Mouse (Mus musculus): ENCODE results near the gene Zbtb20. TPM values are rescaled to one million over a fixed set of nuclear protein-coding genes. Genes with fewer than 3 reads are reported as not detected.
A peak's percentile ranks its signal among the peaks of the same experiment; 100 is the strongest.

The Zbtb20 gene
- total and polyA plus RNA-seq, 3 experiments: 52.1 to 128 (median 113) TPM

DNA sequence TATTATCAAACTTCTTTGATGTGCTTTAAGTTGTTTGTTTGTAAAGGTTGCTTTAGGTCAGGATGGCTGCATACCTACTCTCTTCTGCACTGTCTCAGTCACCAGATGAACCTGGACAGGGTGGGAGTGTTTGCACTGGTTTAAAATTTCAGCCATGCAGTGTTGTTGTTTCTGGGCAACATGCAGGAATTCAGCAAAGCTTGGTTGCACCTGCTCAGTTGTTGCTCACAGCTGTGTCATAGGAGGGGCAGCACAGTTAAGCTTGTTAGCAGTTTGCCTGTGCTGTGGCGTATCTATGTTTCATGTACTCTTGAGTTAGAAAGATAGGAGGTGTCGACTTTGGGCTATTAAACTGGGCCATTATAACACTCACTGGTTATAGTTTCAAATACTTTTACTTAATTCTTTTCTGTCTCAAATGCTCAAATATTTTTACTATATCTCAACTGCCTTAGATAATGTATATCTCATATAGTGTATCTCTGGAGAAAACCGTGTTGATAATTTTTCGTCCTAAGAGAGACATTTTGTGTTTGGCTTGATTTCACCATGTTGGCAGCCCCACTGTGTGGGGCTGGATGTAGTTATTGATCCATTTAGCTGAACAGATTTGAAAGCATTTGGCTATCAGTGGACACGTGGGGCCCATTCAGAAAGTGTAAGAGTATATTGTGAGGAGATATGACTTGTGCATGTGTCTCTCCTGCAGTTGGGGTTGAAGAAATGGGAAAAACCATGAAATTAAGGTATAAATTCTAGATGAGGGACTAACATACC, 197.3 kb downstream of the Zbtb20 start:
- DNase-seq: no peak

DNA sequence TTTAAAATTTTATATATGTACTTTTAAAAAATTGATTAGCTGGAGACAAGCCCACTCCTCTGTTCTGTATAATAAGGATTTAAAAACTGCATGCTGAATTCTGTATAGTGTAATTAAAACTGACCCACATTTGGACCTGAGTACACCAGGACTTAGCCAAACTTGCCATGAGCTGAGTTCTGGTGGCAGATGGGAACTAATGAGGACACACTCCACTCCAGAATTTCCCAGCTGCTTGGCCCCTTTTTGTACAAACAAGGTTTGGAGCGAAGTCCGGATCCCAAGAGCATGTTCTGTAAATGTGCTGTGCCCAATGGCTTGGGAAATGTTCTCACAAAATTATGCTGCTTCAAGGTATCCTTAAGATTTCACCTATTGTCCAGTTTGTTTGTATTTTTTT, 204.7 kb downstream of the Zbtb20 start:
- no peak for DNase-seq

DNA sequence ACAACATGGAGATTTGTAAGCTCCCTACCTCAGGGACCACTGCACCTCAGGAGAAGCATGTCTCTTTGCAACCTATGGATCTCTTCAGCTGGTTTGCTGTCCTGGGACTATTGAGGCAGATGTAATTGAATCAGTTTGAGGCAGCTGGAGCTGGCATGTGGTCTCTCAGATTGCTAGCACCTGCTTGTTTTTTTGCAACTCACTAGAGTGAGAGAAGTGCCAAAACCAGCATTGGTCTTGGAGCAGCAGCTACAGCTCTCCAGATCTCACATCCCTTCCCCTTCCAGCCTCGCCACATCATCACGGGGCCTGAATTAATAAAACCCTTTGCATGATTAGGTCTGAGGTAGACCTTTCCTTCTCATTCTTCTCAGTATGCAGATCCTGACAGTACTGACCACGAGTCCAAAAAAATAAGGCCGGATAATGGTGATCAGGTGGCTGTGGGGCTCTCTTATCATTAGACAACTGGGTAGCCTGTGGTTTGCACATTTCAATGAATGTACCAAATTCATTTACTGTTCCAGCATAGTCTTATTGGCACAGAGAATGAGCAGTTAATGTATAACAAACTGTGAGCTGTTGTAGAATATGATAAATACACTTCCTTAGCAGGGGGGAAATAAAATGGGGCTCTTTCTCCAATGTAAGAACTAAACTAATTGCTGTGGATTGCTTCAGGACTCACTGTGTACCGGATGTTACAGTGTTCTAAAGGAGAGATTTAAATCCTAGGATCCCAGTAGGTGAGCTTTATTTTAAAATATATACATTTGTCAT, 205.4 kb downstream of the Zbtb20 start:
- no peak for DNase-seq

DNA sequence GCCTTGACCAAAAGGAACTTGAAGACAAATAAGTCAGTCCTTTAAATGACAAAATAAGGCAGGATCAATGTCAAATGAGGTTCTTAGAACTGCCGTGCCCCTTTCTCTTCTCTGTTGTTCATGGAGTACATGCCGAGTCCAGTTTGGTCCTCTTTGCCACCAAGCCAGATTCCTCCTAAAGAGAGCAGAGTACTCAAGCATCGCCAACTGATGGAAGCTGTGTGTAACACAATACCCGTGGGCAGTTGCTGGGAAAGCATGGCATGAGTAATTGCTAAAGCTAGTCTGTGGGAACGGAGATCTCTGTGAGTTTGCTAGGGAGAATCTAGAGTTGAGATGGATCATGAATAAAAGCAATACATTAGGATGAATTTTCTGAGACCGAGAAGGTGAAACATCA, 206.3 kb downstream of the Zbtb20 start:
- DNase-seq: no peak

DNA sequence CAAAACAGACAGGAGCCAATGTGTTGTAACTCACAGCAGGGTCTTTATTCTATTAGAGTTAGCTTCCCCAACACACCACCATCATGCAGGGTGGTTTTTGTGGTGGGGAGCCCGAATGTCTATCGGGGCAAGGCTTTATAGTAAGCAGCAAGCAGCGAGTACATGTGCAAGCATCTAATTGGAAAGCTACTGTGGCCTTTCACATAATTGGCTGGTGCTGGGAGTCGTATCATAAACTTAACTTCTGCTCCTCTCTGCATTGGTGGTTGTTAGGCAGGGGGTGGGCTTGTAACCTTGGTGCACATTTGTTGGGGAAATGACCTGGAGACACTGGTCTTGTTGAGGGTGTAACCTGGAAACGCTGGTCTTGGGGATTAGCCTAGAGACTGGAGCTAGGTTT, 207.1 kb downstream of the Zbtb20 start:
- no peak for DNase-seq

DNA sequence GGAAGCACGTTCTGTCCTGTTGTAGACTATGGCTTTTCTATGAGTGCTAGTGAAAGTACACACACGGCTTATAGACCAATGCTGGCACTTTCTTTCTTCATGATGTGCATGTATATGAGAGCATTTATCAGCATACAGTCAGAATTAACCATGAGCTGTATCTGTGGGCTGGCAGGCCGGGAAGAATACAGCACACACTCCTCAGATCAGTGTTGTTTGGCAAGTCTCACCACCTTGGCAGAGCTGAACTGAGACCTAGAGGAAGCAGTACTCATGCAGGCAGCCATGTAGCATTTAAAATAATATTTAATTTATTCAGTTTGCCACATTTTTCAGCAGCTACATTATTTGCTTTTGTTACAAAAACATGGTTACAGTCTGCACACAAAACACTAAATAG, 214.5 kb downstream of the Zbtb20 start:
- DNase-seq: no peak

DNA sequence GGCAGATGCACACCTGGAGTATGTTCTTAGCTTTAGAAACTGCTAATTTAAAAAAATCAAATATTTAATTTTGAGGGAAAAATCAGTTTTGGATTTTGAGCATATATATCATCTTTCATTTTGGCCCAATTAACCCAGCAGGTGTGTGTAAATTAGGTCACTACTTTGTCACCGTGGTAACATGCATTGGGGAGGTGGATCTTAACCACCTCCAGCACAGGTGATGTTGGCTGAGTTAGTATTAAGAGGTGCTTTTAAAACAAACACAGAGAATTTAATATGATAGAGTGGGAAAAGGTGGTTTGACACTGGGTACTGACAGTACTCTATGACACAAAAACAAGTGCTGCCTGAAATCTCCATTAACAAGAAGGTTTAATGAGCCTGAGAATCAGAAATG, 218.5 kb downstream of the Zbtb20 start:
- DNase-seq: no peak

DNA sequence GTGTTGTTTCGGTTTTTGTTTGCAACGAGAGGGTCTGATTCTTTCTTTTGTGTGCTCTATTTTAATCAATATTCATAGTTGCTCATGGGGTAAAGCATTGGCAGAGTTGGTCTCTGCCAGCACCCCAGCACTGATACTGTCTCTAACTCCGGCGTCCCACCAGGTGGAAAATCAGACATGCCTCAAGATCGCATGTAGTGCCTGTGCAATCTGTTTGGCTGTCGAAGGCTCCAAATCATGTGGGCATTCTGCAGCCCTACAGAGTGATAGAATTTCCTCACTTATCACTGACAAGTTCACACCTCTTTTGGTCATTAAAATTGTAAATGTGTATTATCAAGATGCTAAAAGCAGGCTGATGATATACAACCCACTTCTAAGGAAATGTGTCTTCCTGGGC, 219.1 kb downstream of the Zbtb20 start:
- DNase-seq: no peak

DNA sequence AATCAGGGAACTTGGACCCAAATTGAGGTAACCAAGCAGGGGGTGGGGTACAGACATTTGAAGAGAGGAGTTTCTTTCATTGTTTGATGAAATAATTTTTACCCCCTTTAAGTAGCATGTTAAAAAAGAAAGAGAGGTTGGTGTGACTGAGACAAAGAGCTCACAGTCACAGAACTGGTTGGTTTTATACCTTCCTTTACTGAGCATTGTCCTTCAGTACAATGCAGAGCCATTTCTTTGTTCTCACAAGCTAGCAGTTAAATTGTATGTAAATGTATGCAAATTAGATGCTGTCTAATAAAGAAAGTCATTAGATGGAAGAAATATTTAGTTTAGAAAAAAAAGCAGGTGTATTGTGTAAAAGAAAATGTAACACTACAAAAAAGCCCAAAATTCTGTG, 220.4 kb downstream of the Zbtb20 start:
- no peak for DNase-seq

DNA sequence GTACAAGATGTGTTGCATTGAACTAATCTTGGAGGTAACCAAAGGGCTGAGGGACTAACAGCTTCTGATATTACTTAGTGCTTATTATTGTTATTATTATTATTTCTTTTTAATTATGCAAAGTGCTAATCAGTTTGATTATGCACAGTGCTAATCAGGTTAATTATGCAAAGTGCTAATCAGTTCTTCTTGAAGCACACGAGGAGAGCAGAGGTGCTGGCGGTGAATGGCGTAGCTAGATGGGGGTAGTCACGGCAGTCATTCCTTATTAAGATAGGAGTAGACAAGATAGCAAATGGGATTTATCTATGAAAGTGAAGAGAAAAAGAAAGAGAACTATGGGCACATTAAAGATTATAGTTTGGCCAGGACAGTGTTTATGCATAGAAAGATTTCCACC, 222.5 kb downstream of the Zbtb20 start:
- DNase-seq: no peak

DNA sequence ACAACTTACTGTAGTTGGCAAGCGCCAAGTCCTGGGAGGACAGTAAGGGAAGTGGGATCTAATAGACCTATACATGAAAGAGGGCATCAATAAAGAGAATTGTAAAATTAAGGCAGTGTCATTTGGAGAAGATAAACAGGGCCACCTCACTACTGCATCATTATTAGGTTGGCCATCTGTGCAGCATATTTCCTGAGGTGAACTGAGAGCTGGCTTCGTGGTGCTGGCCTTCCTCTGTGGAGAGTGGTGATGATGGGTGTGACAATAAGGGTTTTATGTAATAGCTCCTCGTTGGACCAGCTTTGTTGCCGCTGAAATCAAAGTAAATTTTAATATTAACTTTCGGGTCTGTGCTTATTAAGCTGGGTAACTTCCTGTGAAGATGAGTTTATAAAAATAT, 223.0 kb downstream of the Zbtb20 start:
- DNase-seq: no peak

DNA sequence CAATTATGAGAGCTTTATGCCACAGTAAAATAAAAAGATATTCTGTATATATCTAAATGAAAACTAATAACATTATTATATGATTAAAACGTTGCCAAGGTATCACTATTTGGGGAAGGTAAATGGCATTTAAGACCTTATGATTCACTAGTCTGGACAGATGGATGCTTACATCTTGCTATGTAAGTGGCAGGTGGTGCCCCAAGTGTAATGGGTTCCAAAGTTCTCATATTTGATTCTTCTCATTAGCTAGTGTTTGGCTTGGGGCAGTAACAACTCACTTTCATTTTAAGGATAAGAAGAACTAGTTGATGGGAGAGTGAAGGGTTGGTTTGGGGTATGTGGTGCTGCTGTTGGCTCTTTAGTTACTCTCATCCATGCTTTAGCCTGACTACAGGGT, 235.6 kb downstream of the Zbtb20 start:
- no peak for DNase-seq

DNA sequence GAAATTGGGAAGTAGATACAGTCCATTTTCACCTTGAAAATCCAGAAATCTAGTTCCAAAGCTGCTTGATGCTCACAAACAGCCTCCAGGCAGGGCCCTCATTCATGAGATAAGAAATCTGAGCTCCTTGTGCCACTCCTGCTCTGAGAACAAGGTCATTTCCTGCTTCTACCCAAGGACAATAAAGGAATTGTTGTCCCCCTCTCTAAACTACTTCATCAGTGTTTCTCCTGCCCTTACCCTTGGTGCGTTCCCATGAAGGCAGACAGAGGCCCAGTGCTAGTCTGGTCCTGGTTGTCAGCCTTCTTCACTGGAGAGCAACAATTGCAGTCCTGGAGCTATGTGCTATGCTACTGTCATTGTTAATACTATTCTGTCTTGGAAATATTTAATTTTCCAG, 238.3 kb downstream of the Zbtb20 start:
- no peak for DNase-seq

DNA sequence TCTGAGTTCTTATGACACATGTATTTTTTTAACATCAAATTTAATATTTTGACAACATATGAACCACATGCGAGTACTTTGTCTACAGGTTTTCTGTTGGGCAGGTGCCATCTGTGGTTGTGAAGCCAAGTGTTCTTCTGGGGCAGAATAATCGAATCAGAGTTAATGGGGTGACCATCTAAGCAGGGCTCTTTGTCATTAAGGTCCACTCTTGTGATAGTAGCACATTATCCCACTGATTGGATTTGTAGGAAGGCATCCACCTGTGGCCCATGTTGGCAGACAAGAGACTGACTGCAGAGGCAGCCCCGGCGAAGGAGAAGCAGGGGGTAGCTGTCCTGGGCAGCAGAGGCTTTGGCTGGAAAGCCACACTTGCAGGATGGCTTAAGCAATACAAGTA, 254.3 kb downstream of the Zbtb20 start:
- no peak for DNase-seq

DNA sequence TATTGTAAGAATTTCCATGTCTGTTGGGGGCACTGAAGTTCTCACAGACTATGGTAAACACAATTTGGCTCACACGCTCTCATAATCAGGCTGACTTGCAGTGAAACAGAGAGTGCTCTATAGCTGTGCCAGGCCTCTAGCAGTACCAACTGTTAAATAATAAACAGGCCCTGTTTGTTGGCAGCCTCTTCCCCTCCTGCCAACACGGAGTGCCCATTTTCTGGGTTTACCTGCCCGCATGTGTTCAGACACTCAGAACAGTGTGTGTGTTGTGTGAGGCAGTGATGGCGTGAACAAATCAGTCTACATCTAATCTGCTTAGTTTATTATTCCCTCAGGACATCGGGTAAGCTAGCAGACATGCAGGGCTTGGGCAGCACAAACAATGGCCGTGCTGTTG, 254.9 kb downstream of the Zbtb20 start:
- DNase-seq: no peak

DNA sequence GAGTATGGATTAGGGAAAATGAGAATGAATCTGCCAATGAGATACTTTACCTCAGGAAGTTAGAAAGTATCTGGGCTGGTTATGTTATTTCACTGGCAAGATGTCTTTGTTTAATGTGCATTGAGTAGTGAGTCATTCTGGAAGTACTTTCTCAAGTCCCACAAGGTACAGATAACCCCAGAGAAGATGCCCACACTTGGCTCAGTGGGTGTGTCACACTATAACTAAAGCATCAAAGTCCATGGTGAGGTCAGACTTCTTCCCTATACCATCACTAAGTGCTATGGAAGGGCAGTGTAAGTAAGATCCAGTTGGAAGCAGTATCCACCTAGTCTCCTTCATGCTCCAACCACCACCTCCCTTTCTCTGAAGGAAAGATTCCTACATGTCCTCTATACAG, 255.4 kb downstream of the Zbtb20 start:
- DNase-seq: no peak

DNA sequence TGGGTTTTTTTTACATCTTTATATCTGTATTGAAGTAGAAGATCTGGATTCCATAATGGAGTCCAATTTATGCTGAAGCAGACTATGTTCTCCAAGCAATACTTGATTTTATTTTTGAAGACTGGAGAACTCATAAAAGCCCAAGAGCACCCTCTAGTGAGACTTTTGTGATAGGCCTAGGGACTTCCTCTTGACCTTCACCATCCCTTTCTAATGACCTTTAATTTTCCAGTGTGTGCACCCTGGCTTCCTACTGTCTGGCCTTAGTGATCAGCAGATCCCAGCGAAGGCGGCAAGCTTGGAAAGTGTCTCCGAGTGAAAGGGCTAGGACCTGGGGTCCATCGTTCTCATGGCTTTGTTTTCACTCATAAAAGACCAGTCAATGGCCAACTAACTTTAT, 292.8 kb downstream of the Zbtb20 start:
- DNase-seq: peak; percentile 56

DNA sequence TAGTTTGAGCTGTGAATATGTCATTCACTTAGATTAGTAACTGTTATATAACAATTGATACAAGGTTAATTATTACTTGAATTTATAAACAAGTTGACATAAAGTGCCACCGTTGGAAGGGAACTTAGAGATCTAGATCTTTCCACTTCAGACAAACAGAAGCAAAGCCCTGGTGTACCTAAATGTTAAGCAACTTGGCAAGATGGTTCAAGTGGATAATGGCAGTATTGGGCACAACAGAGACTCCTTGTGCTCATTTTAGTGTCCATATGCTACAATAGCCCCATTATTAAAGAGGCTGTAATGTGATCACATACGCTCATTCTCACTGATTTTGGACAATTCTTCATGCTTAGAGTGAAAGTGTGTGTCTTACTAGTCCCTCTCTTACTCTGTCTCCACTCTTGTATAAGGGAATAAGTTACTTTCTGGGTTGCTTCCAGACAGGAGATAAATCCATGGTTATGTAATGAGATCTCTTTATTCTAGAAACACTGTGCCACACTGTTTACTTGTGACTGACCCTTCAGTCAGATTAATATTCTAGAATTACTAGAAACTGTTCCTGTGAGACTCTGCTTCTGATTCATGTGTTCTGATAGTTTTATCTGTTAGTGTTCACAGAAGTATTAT, 293.7 kb downstream of the Zbtb20 start:
- DNase-seq: no peak

DNA sequence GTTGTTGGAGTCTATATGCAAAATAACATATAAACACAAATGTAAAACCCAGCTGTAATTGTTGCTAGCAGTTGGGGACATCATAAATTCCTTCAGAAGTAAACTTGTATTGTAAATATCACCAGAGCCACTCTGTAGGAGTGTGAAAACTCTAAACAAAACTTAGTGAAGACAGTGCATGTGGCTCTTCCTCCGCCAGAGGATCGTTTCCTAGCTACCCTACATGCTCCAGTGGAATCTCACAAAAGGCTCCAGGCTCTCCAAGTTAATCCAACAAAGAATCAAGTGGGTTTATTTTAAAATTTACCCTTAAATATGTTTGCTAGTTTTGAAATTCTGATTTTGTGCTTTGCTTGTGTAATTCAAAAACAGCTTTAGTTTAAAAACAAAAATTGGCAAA, 296.5 kb downstream of the Zbtb20 start:
- no peak for DNase-seq

DNA sequence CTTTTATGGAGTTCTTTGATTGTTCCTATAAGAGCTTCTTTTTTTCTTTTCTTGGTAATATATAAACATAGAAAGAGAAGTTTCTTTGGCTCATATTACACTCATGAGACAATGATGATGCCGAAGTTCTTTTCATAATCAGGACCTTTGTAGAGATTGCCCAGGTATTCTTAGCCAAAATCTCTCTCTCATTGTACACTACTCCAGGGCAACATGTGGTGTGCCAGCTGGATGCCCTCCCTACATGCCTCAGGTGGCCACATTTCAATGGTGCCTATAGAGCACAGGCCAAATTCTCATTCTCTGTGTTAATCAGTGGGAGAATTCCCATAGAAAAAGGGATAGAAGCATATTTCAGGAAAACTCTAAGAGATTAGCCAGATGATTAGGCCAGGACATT, 297.2 kb downstream of the Zbtb20 start:
- DNase-seq: no peak

DNA sequence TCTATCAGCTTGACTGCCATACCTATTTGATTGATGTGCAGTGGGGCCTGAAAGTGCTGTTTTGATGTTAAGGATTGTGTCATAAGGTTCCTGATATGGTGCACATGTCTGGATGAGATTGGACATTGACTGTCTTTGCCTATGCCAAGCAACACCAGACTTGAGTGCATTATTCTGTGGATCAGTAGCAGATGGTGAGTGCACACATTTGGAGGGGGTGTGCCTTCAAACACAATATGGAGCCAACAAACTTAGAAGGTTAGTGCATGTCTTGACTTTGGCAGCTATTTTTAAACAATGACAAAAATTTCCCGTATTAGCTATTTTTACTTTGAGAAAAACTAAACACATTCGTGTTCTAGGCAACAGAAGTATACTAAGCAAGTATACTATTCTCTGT, 299.1 kb downstream of the Zbtb20 start:
- no peak for DNase-seq

DNA sequence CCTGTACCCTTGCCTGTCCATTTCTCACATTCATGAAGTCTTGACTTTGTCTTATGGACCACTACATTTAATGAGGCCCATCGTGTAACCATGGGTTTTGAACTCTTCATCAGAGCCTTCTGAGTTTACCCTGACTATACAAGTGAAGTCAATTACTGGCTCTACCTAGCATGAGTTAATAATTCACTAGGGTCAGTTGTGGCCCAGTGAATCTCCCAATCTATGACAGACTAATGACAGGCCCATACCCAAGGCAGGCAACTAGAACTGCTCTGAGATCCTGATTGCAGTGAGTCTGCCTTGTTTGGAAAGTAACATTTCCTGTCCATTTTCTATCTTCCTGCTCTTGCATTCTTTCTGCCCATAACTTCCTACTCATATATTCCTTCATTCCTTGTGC, 305.4 kb downstream of the Zbtb20 start:
- no peak for DNase-seq

DNA sequence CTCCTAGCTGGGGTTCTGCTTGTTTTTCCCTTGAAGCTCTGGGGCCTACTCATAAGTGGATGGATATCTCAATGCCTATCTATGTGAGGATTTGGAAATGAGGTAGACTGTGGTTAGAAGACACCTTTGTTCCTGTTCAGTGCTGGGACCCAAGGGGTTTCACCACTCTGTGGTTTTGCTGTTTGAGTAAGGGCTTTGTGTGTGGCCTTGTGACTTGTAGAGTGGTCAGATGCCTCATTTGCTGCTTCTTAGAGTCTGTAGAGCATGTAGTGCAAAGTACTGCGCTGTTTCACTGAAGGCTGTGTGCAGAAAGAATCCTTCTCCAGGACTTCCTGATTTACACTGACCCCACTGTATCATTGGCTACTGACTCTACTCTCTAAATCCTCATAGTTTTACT, 314.7 kb downstream of the Zbtb20 start:
- no peak for DNase-seq

Data from adrenal gland, adult 2 months (tissue).